Mouse (Mus musculus): Measurements from ENCODE around the gene Vmn2r58. TPM values are rescaled to one million over a fixed set of nuclear protein-coding genes. Genes with fewer than 3 reads are reported as not detected.

The Vmn2r58 gene
- polyA plus RNA-seq (2017; shearing (Covaris generic)) = not detected

DNA sequence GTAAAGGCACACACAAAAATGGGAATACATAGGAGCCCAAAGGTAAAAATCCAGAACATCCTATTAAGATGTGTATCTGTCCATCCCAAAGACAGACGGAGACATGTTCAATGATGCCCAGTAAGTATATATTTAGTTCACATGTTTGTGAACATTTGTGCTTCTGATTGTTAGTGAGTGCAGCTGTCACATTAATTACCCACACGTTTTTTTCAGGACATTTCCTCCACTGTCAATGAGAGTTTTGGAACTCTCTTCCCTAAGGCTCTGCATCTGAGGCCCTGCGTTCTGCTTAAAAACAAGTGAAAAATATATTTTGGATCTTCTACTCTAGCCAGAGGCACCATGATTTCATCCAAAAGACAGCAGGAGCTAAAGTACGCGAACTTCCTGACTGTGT, at the start of gene Vmn2r58:
Gene Vmn2r58, minus strand, starts transcription at position 101 of the 400 bp plus-strand sequence.

Other genes with a start within 250 kb of the Vmn2r58 start
- 11.9 TPM for gene Zfp788, start 239.5 kb downstream of the Vmn2r58 start, polyA plus RNA-seq (2017; shearing (Covaris generic))
- 0.06 TPM for gene Vmn2r59, start 186.3 kb upstream of the Vmn2r58 start, polyA plus RNA-seq (2017; shearing (Covaris generic))
- gene Vmn2r60, start 235.1 kb upstream of the Vmn2r58 start, polyA plus RNA-seq (2017; shearing (Covaris generic)) = 0.07 TPM

Data from naive thymus-derived CD4-positive, alpha-beta T cell, adult 5 months (primary cell).